Mouse (Mus musculus) cortical plate, adult 2 months (tissue): ENCODE measurements around the gene Gcnt7. TPM values are rescaled to one million over a fixed set of nuclear protein-coding genes. Genes with fewer than 3 reads are reported as not detected.

ENCODE experiments used
- H3K27ac ChIP-seq: fragments of 200-500 bp; 2 replicates; pipeline ENCODE4 v1.5.1; 2012; ENCODE audit warnings: low read length, control low read depth, inconsistent platforms; ENCODE audit not compliant: insufficient read depth
- H3K4me1 ChIP-seq: fragments of 200-500 bp; 2 replicates; pipeline ENCODE4 v1.6.1; 2011; ENCODE audit warnings: low read length; ENCODE audit not compliant: control insufficient read depth, insufficient read depth
- H3K4me3 ChIP-seq: fragments of 200-500 bp; 2 replicates; pipeline ENCODE4 v1.5.1; 2011; ENCODE audit warnings: mild to moderate bottlenecking, low read length, control low read depth; ENCODE audit not compliant: insufficient read depth
- CTCF ChIP-seq: fragments of 200-500 bp; IDR thresholded peaks from 2 replicates; pipeline ENCODE4 v1.5.1; 2011; ENCODE audit warnings: mild to moderate bottlenecking, control low read depth, low read length; ENCODE audit not compliant: insufficient read depth; ENCODE audit errors: extremely low read depth
- POLR2A ChIP-seq: fragments of 200-500 bp; IDR thresholded peaks from 2 replicates; pipeline ENCODE4 v1.6.1; 2011; ENCODE audit warnings: mild to moderate bottlenecking, low read length, control low read depth; ENCODE audit not compliant: insufficient read depth; ENCODE audit errors: extremely low read depth
- polyA plus RNA-seq: library from polyadenylated mRNA; depleted of rRNA; stranded (reverse); fragments of >200 nt; gene quantifications from 2 replicates; pipeline ENCODE4 v1.2.3, GENCODE M21; 2012; rRNA removed

Gcnt7 gene
- not detected in 2 replicates for polyA plus RNA-seq

- H3K4me3 ChIP-seq = no peak within 1 kb of the TSS
- H3K4me1 ChIP-seq = no peaks in the 10 kb centered on the region
- no peak within 1 kb of the TSS for H3K27ac ChIP-seq
- TF ChIP-seq POLR2A = no peak
- TF ChIP-seq CTCF = no peak
Observed at GRCm38 (mm10) chr2:172458496-172458895, at the start of gene Gcnt7. Gene Gcnt7, minus strand, starts transcription at chr2:172458596.

- H3K27ac ChIP-seq = no peak overlapping the region
- H3K4me3 ChIP-seq = no peak overlapping the region
- H3K4me1 ChIP-seq = no peaks in the 10 kb centered on the region
- TF ChIP-seq CTCF = no peak
- TF ChIP-seq POLR2A = no peak
Observed at GRCm38 (mm10) chr2:172506121-172506520, 47.7 kb upstream of the Gcnt7 start.

- Histone ChIP-seq H3K27ac (no peak overlapping the region), H3K4me1 (no peaks in the 10 kb centered on the region), H3K4me3 (no peak overlapping the region)
- TF ChIP-seq POLR2A (no peak), CTCF (no peak)
Observed at GRCm38 (mm10) chr2:172502168-172502567, 43.8 kb upstream of the Gcnt7 start.

GRCm38 (mm10) chr2:172501341-172501740 lies 42.9 kb upstream of the Gcnt7 start:
- Histone ChIP-seq H3K27ac (no peak overlapping the region), H3K4me1 (no peaks in the 10 kb centered on the region), H3K4me3 (no peak overlapping the region)
- TF ChIP-seq CTCF (peak; percentile 82), POLR2A (no peak)

GRCm38 (mm10) chr2:172500752-172501316 lies 42.4 kb upstream of the Gcnt7 start:
- Histone ChIP-seq H3K4me1 (no peaks in the 10 kb centered on the region), H3K4me3 (no peak overlapping the region), H3K27ac (no peak overlapping the region)
- TF ChIP-seq CTCF (no peak), POLR2A (no peak)

- Histone ChIP-seq H3K27ac (no peak overlapping the region), H3K4me1 (no peaks in the 10 kb centered on the region), H3K4me3 (no peak overlapping the region)
- no peak for TF ChIP-seq POLR2A
- TF ChIP-seq CTCF = no peak
Observed at GRCm38 (mm10) chr2:172498823-172499222, 40.4 kb upstream of the Gcnt7 start.

GRCm38 (mm10) chr2:172496736-172497345 lies 38.4 kb upstream of the Gcnt7 start:
- Histone ChIP-seq H3K4me3 (no peak overlapping the region), H3K4me1 (no peaks in the 10 kb centered on the region), H3K27ac (no peak overlapping the region)
- TF ChIP-seq POLR2A (no peak), CTCF (no peak)

- Histone ChIP-seq H3K4me3 (no peak overlapping the region), H3K27ac (no peak overlapping the region), H3K4me1 (no peaks in the 10 kb centered on the region)
- no peak for TF ChIP-seq POLR2A
- no peak for TF ChIP-seq CTCF
Observed at GRCm38 (mm10) chr2:172484696-172485370, 26.4 kb upstream of the Gcnt7 start.

- Histone ChIP-seq H3K4me1 (no peaks in the 10 kb centered on the region), H3K4me3 (no peak overlapping the region), H3K27ac (no peak overlapping the region)
- TF ChIP-seq POLR2A = no peak
- no peak for TF ChIP-seq CTCF
Observed at GRCm38 (mm10) chr2:172483766-172484413, 25.5 kb upstream of the Gcnt7 start.
